Mouse (Mus musculus) liver, embryonic 12.5 days (tissue): ENCODE measurements at regions not wholly inside any gene's neighbourhood (a gene's known extent, or its start where the extent isn't known, plus 50 kb on each side); places are given as distances from the start of the nearest gene placed in this dataset.

ENCODE experiments used
- ATAC-seq: fragments of 200-750 bp; cut with Nextera tagmentation; 2 replicates; pipeline ENCODE4 v1.8.0; 2017; ENCODE audit warnings: moderate number of reproducible peaks, mild to moderate bottlenecking, moderate library complexity
- H3K27ac ChIP-seq: fragments of 300-500 bp; sonication (generic); 2 replicates; pipeline ENCODE4 v1.5.1; 2016; ENCODE audit warnings: mild to moderate bottlenecking
- H3K27me3 ChIP-seq: fragments of 300-500 bp; sonication (generic); replicated peaks from 2 replicates; pipeline ENCODE4 v1.6.1; 2016; ENCODE audit warnings: mild to moderate bottlenecking, moderate library complexity
- H3K36me3 ChIP-seq: fragments of 300-500 bp; sonication (generic); 2 replicates; pipeline ENCODE4 v1.6.1; 2016; ENCODE audit warnings: mild to moderate bottlenecking, moderate library complexity
- H3K4me1 ChIP-seq: fragments of 300-500 bp; sonication (generic); 2 replicates; pipeline ENCODE4 v1.6.1; 2016
- H3K4me2 ChIP-seq: fragments of 300-500 bp; sonication (generic); 2 replicates; pipeline ENCODE4 v1.6.1; 2016; ENCODE audit warnings: mild to moderate bottlenecking, moderate library complexity
- H3K4me3 ChIP-seq: fragments of 300-500 bp; sonication (generic); 2 replicates; pipeline ENCODE4 v1.5.1; 2016; ENCODE audit warnings: mild to moderate bottlenecking, moderate library complexity
- H3K9ac ChIP-seq: fragments of 300-500 bp; sonication (generic); 2 replicates; pipeline ENCODE4 v1.6.1; 2016; ENCODE audit warnings: mild to moderate bottlenecking, moderate library complexity
- H3K9me3 ChIP-seq: fragments of 300-500 bp; sonication (generic); replicated peaks from 2 replicates; pipeline ENCODE4 v1.6.1; 2016; ENCODE audit warnings: mild to moderate bottlenecking, moderate library complexity
- WGBS: fragments of 180-500 bp; shearing (Covaris S2); methylation state at CpG from one replicate; pipeline ENCODE4 v1.1.7; 2016; ENCODE audit not compliant: insufficient replicate concordance; 5-methylcytosine and 5-hydroxymethylcytosine counted together

DNA sequence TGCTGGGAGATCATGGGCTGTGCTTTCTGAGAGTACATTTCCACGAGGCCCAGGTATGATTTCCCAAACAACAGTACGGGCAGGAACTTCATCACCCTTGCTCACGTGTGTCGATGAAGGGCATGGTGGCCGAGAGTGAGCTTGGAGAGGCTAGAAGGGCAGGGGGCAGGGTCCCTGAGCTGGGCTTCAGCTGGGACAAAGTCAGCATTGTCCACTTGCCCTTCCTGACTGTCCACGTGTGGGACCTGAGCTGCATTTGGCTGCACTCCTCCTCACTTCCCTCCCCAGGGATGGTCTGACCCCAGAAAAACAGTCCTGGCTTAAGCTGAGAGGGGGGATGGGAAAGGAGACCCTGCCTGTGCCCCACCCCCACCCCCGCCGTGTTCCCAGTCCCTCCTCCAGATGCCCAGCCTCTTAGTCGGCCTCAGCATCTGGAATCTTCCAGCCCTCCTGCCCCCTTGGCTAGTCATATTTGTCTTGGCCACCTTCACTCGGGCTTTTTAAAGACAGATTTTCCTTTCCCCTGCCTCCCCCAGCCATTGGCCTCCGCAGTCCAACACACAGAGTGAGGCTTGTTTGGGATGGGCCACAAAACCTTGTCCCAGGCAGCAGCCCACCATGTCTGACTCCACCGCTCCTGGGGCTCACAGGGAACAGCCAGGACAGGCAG is 58.6 kb downstream of the Isg20 start:
- Histone ChIP-seq H3K4me2 (no peak overlapping the region), H3K9me3 (no peaks in the 10 kb centered on the region), H3K4me3 (no peak overlapping the region), H3K27ac (no peak overlapping the region), H3K9ac (no peak overlapping the region), H3K4me1 (no peaks in the 10 kb centered on the region), H3K36me3 (no peaks in the 10 kb centered on the region), H3K27me3 (no peaks in the 10 kb centered on the region)
- 45% methylated on average over 12 of the region's 12 CpGs for WGBS
- no peak for ATAC-seq

- peaks cover 23% of the 10 kb centered on the region for H3K27me3 ChIP-seq
- H3K9ac ChIP-seq, result no peak overlapping the region
- no peak for ATAC-seq
- H3K4me3 ChIP-seq, result no peak overlapping the region
- H3K4me2 ChIP-seq, result peak overlapping the region; percentile 46
- no peaks in the 10 kb centered on the region for H3K9me3 ChIP-seq
- WGBS, result 35% methylated on average over 5 of the region's 5 CpGs
- no peaks in the 10 kb centered on the region for H3K4me1 ChIP-seq
- H3K27ac ChIP-seq, result no peak overlapping the region
- H3K36me3 ChIP-seq, result no peaks in the 10 kb centered on the region
Observed at GRCm38 (mm10) chr7:78989751-78990206, 63.5 kb upstream of the Acan start.

DNA sequence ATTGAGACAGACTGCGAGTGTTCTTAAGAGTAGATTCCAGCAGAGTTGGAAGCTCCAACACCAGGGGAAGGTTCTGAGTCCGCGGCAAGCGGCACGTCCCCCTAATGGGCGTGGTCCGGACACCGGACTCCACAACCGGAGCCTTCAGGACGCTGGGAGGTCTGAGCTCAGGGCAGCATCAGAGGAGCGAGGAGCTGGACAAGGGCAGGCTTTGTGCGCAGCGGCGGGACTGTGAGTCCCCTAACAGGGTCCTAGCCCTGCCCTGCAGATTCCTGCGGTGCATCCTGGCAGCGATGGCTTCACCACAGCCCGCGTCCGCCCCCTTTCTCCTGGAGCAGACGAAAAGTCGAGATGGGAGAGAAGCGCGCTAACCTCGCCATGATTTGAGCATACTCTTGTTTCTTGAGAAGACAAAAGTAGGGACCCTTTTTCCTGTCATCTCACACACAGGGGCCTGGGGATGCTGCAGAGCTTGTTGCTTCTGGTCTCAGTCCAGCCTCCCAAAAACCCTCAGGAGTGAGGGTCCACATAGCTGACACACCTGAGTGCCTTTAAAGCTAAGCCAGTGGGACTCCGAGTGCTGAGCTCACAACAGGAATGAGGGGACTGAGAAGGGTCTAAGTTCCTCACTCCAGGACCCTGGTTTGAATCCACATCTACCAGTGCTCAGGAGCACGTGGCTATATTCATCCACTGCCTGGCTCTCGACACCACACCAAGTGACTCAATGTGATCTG is 62.8 kb upstream of the Acan start:
- Histone ChIP-seq H3K36me3 (no peaks in the 10 kb centered on the region), H3K9ac (no peak overlapping the region), H3K4me3 (peak overlapping the region; percentile 12; the same call in 1 of the 2 replicates), H3K4me2 (peak overlapping the region; percentile 46), H3K27me3 (peaks cover 23% of the 10 kb centered on the region), H3K9me3 (no peaks in the 10 kb centered on the region), H3K4me1 (no peaks in the 10 kb centered on the region), H3K27ac (no peak overlapping the region)
- 6% methylated on average over 27 of the region's 27 CpGs for WGBS
- ATAC-seq, result no peak

DNA sequence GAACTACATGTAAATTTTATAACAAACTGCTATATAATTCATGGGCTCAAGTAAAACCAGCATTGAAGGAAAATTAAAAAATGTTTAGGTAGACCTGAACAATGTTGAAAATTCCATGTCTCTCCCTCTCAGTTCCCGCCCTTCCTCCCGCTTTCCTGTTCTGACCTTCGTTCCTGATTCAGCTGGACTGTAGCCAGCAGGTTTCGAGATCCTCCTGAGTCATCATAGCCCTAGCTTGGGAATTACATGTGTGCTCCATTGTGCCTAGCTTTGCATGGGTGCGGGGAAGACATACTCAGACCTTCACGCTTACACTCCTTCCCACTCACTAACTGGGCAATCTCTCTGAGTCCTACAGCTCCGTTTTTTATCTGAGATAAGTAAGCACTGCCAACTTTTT is 60.3 kb upstream of the Acan start:
- H3K4me3 ChIP-seq, result no peak overlapping the region
- H3K4me1 ChIP-seq, result no peaks in the 10 kb centered on the region
- no peak for ATAC-seq
- H3K27ac ChIP-seq, result no peak overlapping the region
- no peak overlapping the region for H3K4me2 ChIP-seq
- H3K9ac ChIP-seq, result no peak overlapping the region
- no peaks in the 10 kb centered on the region for H3K36me3 ChIP-seq
- no peaks in the 10 kb centered on the region for H3K9me3 ChIP-seq
- H3K27me3 ChIP-seq, result peaks cover 23% of the 10 kb centered on the region
- 73% methylated on average over 7 of the region's 7 CpGs for WGBS

- no peak for ATAC-seq
- Histone ChIP-seq H3K9ac (no peak overlapping the region), H3K4me2 (no peak overlapping the region), H3K27me3 (peaks cover 22% of the 10 kb centered on the region), H3K4me1 (no peaks in the 10 kb centered on the region), H3K4me3 (no peak overlapping the region), H3K27ac (no peak overlapping the region), H3K9me3 (no peaks in the 10 kb centered on the region), H3K36me3 (no peaks in the 10 kb centered on the region)
- WGBS, result 76% methylated on average over 8 of the region's 8 CpGs
Observed at GRCm38 (mm10) chr7:78994134-78994533, 59.1 kb upstream of the Acan start.

- no peaks in the 10 kb centered on the region for H3K9me3 ChIP-seq
- 73% methylated on average over 2 of the region's 2 CpGs for WGBS
- no peak for ATAC-seq
Observed at GRCm38 (mm10) chr7:78995034-78995433, 58.2 kb upstream of the Acan start.

GRCm38 (mm10) chr7:78995820-78996219 is 57.5 kb upstream of the Acan start:
- no peak for ATAC-seq
- no peaks in the 10 kb centered on the region for H3K9me3 ChIP-seq
- WGBS, result 26% methylated on average over 4 of the region's 4 CpGs

More at GRCm38 (mm10) chr7:78995034-78995433, 58.2 kb upstream of the Acan start:
- H3K4me2 ChIP-seq, result no peak overlapping the region
- no peak overlapping the region for H3K4me3 ChIP-seq
- no peak overlapping the region for H3K9ac ChIP-seq
- H3K27me3 ChIP-seq, result peaks cover 13% of the 10 kb centered on the region
- H3K36me3 ChIP-seq, result no peaks in the 10 kb centered on the region
- no peak overlapping the region for H3K27ac ChIP-seq
- H3K4me1 ChIP-seq, result no peaks in the 10 kb centered on the region

More at GRCm38 (mm10) chr7:78995820-78996219, 57.5 kb upstream of the Acan start:
- H3K4me1 ChIP-seq, result no peaks in the 10 kb centered on the region
- H3K27ac ChIP-seq, result no peak overlapping the region
- H3K36me3 ChIP-seq, result no peaks in the 10 kb centered on the region
- H3K4me2 ChIP-seq, result no peak overlapping the region
- H3K27me3 ChIP-seq, result peaks cover 5% of the 10 kb centered on the region
- H3K9ac ChIP-seq, result no peak overlapping the region
- no peak overlapping the region for H3K4me3 ChIP-seq
